Comparison of ENCODE assay signal across 20 mouse cellular contexts in the genomic region with DNA sequence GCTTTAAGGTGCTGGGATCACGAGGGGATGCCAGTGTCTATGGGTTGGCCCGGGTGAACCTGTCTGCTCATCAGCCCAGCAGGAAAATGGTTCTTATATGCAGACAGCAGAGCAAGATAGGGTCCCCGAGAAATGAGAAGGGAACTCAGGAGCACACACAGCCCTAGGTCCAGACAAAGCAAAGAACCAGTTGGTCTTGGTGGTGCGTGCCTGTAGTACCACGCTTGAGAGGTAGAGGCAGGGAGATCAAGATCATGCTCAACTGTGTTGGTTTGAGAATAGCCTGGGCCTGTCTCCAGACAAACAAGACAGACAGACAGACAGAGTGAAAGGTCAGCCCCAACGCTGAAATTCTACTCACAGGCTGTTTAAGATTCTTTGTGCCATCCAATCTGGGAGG. TPM values are rescaled to one million over a fixed set of nuclear protein-coding genes. Genes with fewer than 3 reads are reported as not detected.
A peak's percentile ranks its signal among the peaks of the same experiment; 100 is the strongest.
DNase-seq lines count a peak whose midpoint lies in the region; ATAC-seq and TF ChIP-seq lines count a peak whose summit lies in the region.
"Had no signal": no experiment of that assay in that cellular context is flagged by ENCODE, and none has a peak within 500 bp of the region (broad histone marks: within the 10 kb centered on the region; RNA-seq: fewer than 3 reads in every experiment).

No protein-coding gene starts in this region.

- ATAC-seq in lung, embryonic 14.5 days (ENCODE audit: insufficient read depth): no peak
- no peak for ATAC-seq in kidney, embryonic 14.5 days (ENCODE audit: low FRiP score, low TSS enrichment)

- intact Hi-C loops in gastrocnemius, adult 2 months (cut with DNase I): loop anchor here (1.0 kb wide), 1 partner anchor 115 kb away; no protein-coding TSS in a partner anchor

- H3K36me3 ChIP-seq in lung, embryonic 14.5 days (ENCODE audit: insufficient read depth): no peaks in the 10 kb centered on the region
- no peaks in the 10 kb centered on the region for H3K36me3 ChIP-seq in kidney, embryonic 14.5 days (ENCODE audit: control insufficient read depth, insufficient read depth, low read length)
- H3K36me3 ChIP-seq: heart, embryonic 13.5 days; hindbrain, embryonic 13.5 days; intestine, embryonic 15.5 days had no signal

- 0 out of 2 replicates have a peak, but pooled peaks have one; percentile 2 for TF ChIP-seq CTCF in lung, embryonic 14.5 days (IDR thresholded peaks at IDR 0.05; ENCODE audit: low read depth)
- TF ChIP-seq CTCF in gastrocnemius, adult 2 months (IDR thresholded peaks at IDR 0.05): no peak
- TF ChIP-seq CTCF in layer of hippocampus, adult 2 months (conservative IDR thresholded peaks at IDR 0.05): no peak

- H3K27ac ChIP-seq in lung, embryonic 14.5 days (ENCODE audit: low read depth): no peak overlapping the region
- no peak overlapping the region for H3K27ac ChIP-seq in gastrocnemius, adult 2 months
- no peak overlapping the region for H3K27ac ChIP-seq in kidney, embryonic 14.5 days (ENCODE audit: low read depth, low read length)
- no peak overlapping the region for H3K27ac ChIP-seq in layer of hippocampus, adult 2 months
- H3K27ac ChIP-seq: forebrain, embryonic 13.5 days; heart, embryonic 13.5 days; hindbrain, embryonic 13.5 days; intestine, embryonic 15.5 days had no signal

- no peak overlapping the region for H3K4me2 ChIP-seq in lung, embryonic 14.5 days
- H3K4me2 ChIP-seq in kidney, embryonic 14.5 days (replicated peaks; ENCODE audit: low read depth, low read length): no peak overlapping the region
- H3K4me2 ChIP-seq: forebrain, embryonic 13.5 days; heart, embryonic 13.5 days; hindbrain, embryonic 13.5 days; intestine, embryonic 15.5 days had no signal

- H3K9ac ChIP-seq in lung, embryonic 14.5 days: no peak overlapping the region
- no peak overlapping the region for H3K9ac ChIP-seq in kidney, embryonic 14.5 days (ENCODE audit: low read depth, low read length)
- H3K9ac ChIP-seq: forebrain, embryonic 13.5 days; forebrain, postnatal 0 days; heart, embryonic 13.5 days; hindbrain, embryonic 13.5 days; intestine, embryonic 15.5 days had no signal

- H3K27me3 ChIP-seq in lung, embryonic 14.5 days (ENCODE audit: insufficient read depth, low read length): peaks cover under 1% of the 10 kb centered on the region; the same call in 1 of the 2 replicates
- H3K27me3 ChIP-seq in kidney, embryonic 14.5 days (ENCODE audit: control insufficient read depth, insufficient read depth, low read length): peaks cover under 1% of the 10 kb centered on the region

- no peak overlapping the region for H3K4me3 ChIP-seq in lung, embryonic 14.5 days (ENCODE audit: low read depth, low read length)
- H3K4me3 ChIP-seq in gastrocnemius, adult 2 months: no peak overlapping the region
- H3K4me3 ChIP-seq in kidney, embryonic 14.5 days (ENCODE audit: low read length): no peak overlapping the region
- H3K4me3 ChIP-seq in layer of hippocampus, adult 2 months: no peak overlapping the region
- H3K4me3 ChIP-seq: forebrain, embryonic 13.5 days; heart, embryonic 13.5 days; hindbrain, embryonic 13.5 days; intestine, embryonic 15.5 days had no signal

- no peak for DNase-seq in lung, embryonic 14.5 days
- DNase-seq in lung, postnatal 25 days (ENCODE audit: low spot score): no peak
- DNase-seq in ES-CJ7 (ENCODE audit: low read depth, low spot score) (peak; percentile 71), ZHBTc4 (ENCODE audit: low read depth, low spot score) (peak; percentile 68)
- DNase-seq in gastrocnemius, adult 2 months: no peak
- no peak for DNase-seq in layer of hippocampus, adult 2 months (ENCODE audit: low spot score in 2 of 2)

- WGBS in lung, embryonic 14.5 days: 69% methylated on average over 6 of the region's 6 CpGs
- 75% methylated on average over 6 of the region's 6 CpGs for WGBS in kidney, embryonic 14.5 days

- no peaks in the 10 kb centered on the region for H3K9me3 ChIP-seq in lung, embryonic 14.5 days (ENCODE audit: low read depth, low read length)
- no peaks in the 10 kb centered on the region for H3K9me3 ChIP-seq in kidney, embryonic 14.5 days (ENCODE audit: control insufficient read depth, low read length)
- H3K9me3 ChIP-seq: forebrain, embryonic 13.5 days; heart, embryonic 13.5 days; hindbrain, embryonic 13.5 days; intestine, embryonic 15.5 days had no signal

- H3K4me1 ChIP-seq in lung, embryonic 14.5 days (ENCODE audit: insufficient read depth): no peaks in the 10 kb centered on the region
- H3K4me1 ChIP-seq in kidney, embryonic 14.5 days (ENCODE audit: control insufficient read depth, insufficient read depth, low read length): no peaks in the 10 kb centered on the region
- H3K4me1 ChIP-seq: forebrain, embryonic 13.5 days; hindbrain, embryonic 13.5 days; intestine, embryonic 15.5 days had no signal

RNA-seq across cellular contexts. Expression of a gene that starts 5.9 kb away (rescaled TPM):
- not detected in 2 replicates for polyA plus RNA-seq in lung, embryonic 14.5 days (2014; fragmentation: Nextera tagmentation; extraction: Ambion mirVana)
- not detected for total RNA-seq in gastrocnemius, adult 2 months (2021)
- not detected in 2 replicates for polyA plus RNA-seq in kidney, embryonic 14.5 days (2014; fragmentation: Nextera tagmentation; extraction: Ambion mirVana)
- total RNA-seq in layer of hippocampus, adult 2 months (2021): under 1 TPM in 1 of 2 experiments, not detected in 1; 0.64 TPM
- total RNA-seq: adrenal gland, adult 18-20 months; adrenal gland, postnatal 14 days; gastrocnemius, adult 18-20 months; gastrocnemius, postnatal 25 days; granulocyte monocyte progenitor cell, adult 5-6 weeks; heart, postnatal 4 days had no signal
- polyA plus RNA-seq: CD4-positive, CD25-positive, alpha-beta regulatory T cell, adult 4 months; forebrain, embryonic 13.5 days; heart, postnatal 0 days; hindbrain, embryonic 13.5 days had no signal

RNA-seq across cellular contexts. Expression of a gene that starts 11.0 kb away (rescaled TPM):
- polyA plus RNA-seq in lung, embryonic 14.5 days (2014; fragmentation: Nextera tagmentation; extraction: Ambion mirVana): 0.19 and 0.28 TPM in 2 replicates
- total RNA-seq in gastrocnemius, adult 2 months (2021): not detected
- polyA plus RNA-seq in kidney, embryonic 14.5 days (2014; fragmentation: Nextera tagmentation; extraction: Ambion mirVana): 0.57 and 0.64 TPM in 2 replicates
- 1 to 10 TPM; 1.4 to 2.1 TPM for total RNA-seq in layer of hippocampus, adult 2 months (2021)
- total RNA-seq: gastrocnemius, adult 18-20 months; gastrocnemius, postnatal 25 days; granulocyte monocyte progenitor cell, adult 5-6 weeks had no signal

RNA-seq across cellular contexts. Expression of a gene that starts 56.5 kb away (rescaled TPM):
- 0.16 and 0.17 TPM in 2 replicates for polyA plus RNA-seq in lung, embryonic 14.5 days (2014; fragmentation: Nextera tagmentation; extraction: Ambion mirVana)
- under 1 TPM in 1 of 2 experiments, not detected in 1; 0.14 TPM for total RNA-seq in gastrocnemius, adult 2 months (2021)
- 0.32 and 0.36 TPM in 2 replicates for polyA plus RNA-seq in kidney, embryonic 14.5 days (2014; fragmentation: Nextera tagmentation; extraction: Ambion mirVana)
- total RNA-seq in layer of hippocampus, adult 2 months (2021): under 1 TPM in 1 of 2 experiments, not detected in 1; 0.36 TPM
- total RNA-seq: gastrocnemius, postnatal 25 days; granulocyte monocyte progenitor cell, adult 5-6 weeks had no signal
- polyA plus RNA-seq: heart, postnatal 0 days had no signal

RNA-seq across cellular contexts. Expression of a gene that starts 56.6 kb away (rescaled TPM):
- 12.0 and 12.1 TPM in 2 replicates for polyA plus RNA-seq in lung, embryonic 14.5 days (2014; fragmentation: Nextera tagmentation; extraction: Ambion mirVana)
- total RNA-seq in gastrocnemius, adult 2 months (2021): 10 to 100 TPM; 10.4 to 15.2 TPM
- 7.4 and 8.0 TPM in 2 replicates for polyA plus RNA-seq in kidney, embryonic 14.5 days (2014; fragmentation: Nextera tagmentation; extraction: Ambion mirVana)
- total RNA-seq in layer of hippocampus, adult 2 months (2021): 10 to 100 TPM; 12.1 to 13.2 TPM

Comparison
In these comparisons a context has a peak if more than half of its experiments do, and no peak if none do; other contexts are left out.
1. DNase-seq: peak in ES-CJ7 (single experiment) and ZHBTc4 (single experiment); none in lung, embryonic 14.5 days (single experiment), lung, postnatal 25 days (single experiment), gastrocnemius, adult 2 months (single experiment) and layer of hippocampus, adult 2 months (0 of 2).